Mouse (Mus musculus) layer of hippocampus, postnatal 25 days (tissue): ENCODE results near the gene Lrrc42. TPM values are rescaled to one million over a fixed set of nuclear protein-coding genes. Genes with fewer than 3 reads are reported as not detected.

Experiments
- DNase-seq, 2 experiments: peaks; one replicate each; pipeline ENCODE4 v3.0.0; 2022; ENCODE audit warnings: mixed read lengths in 2 of 2, low spot score in 1 of 2; ENCODE audit errors: extremely low spot score in 1 of 2
- total RNA-seq, 2 experiments: library from RNA; stranded (reverse); gene quantifications; 2 replicates each; pipeline ENCODE4 v1.2.3; 2021

The Lrrc42 gene
- total RNA-seq, 2 experiments from 2014 or later = 33.2 to 40.4 TPM

DNA sequence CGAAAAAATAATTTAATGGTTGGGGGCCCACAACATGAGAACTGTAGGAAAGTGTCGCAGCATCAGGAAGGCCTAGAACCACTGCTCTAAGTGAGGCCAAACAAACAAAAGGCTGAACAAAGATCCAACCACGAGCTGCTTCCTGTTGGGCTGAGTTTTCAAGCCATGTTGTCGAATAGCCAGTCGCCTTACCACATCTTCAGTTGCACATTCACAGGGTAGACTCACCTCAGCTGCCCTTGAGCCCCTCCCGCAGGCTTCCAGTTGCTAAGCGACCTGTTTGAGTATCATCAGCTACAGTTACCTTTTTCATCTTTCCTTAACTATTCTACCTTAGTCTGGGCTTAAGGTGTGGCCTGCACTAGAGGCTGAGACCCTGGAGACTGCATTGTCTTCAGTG lies 50.3 kb downstream of the Lrrc42 start:
- no peak for DNase-seq

DNA sequence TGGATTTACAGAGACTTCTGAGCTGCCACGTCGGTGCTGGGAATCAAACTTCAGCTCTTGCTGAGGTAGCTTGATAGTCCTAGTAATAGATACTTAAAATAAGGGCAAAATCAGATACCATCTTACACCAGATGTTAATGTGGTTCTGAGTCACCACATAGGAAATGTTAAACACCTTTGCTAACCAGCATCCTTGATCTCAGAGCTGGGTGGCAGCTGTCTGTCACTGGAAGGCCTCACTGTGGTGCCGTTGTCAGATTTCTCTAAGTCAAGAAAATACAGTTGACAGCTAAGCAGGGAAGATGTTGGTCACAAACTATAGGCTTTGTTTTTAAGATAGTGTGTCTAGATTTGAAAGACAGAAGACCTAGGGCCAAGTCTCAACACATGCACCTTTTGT lies 51.6 kb downstream of the Lrrc42 start:
- no peak for DNase-seq

DNA sequence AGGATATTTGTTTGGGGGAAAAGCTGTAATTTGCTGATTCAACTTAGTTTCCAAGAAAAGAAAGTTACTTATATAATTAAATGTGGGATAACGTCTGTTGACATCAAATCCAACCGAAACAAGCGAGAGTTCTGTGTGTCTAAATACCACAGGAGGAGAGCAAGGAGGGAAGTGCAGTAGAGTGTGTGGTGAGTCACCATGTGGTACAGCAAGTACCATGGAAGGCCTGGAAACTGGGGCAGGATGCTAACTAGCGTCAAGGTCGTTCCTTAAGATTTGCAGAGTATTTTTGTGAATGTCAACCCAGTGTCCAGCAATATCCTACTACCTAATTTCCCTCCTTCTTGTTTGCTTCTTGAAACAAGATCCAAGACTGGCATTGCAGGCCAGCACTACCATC lies 55.3 kb downstream of the Lrrc42 start:
- no peak for DNase-seq

DNA sequence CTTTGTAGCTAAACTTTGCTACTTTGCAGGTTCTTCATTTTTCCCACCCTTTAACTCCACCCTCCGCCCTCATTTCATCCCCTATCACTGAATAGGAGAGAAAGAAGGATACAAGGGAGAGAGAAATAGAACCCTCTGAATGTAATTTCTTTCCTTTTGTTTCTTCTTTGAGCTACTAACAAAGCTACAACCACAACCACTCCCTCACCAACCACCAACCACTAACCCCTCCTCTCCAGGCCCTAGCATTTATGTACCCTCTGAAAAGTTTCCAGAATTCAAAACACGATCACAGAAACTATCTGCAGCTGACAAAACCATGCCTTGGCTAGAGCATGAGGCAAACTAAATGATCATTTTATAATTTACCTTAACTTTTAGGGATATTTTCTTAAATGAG lies 56.9 kb downstream of the Lrrc42 start:
- DNase-seq = no peak

DNA sequence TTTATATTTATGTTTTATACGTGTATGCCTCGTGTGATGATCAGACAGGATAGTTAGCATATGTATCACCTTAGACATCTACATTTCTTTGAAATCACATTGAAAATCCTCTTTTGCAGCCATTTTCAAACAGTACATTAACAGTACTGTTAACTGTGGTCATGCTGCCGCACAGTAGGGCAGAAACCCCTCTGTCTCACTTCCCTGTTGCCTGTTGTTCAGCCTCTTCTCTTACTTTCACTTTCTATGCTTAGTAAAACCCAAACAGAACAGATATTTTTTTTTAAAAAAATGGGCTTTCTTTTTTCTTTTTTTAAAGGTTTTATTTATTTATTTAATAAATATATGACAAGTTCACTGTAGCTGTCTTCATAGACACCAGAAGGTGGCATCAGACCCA lies 59.5 kb downstream of the Lrrc42 start:
- no peak for DNase-seq

DNA sequence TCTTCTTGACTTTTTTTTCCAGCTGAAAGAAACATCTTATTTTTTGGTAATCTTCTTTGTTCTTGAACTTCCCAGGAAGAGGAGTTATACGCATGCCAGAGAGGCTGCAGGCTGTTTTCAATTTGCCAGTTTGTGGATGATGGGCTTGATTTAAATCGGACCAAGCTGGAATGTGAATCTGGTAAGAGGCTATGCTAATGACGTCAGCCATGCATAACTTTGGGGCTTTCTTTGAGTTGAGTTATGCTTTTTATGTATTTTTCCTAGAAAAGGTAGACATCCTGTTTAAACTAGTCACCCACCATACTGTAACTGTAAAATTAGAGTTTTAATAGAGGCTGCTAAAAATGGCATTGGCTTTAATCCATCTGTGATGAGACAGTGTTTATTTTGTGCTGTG lies 67.6 kb downstream of the Lrrc42 start:
- no peak for DNase-seq

Other genes starting within 250 kb of the Lrrc42 start
- 10 to 100 TPM; 58.7 to 60.6 TPM for gene Mrpl37, start 186.7 kb downstream of the Lrrc42 start, total RNA-seq
- gene Cyb5rl, start 186.5 kb downstream of the Lrrc42 start, total RNA-seq = 1 to 10 TPM; 5.8 to 6.6 TPM
- gene Cdcp2, start 156.6 kb downstream of the Lrrc42 start, total RNA-seq = not detected
- 100 to 1,000 TPM; 200 to 222 TPM for gene Tmem59, start 75.1 kb downstream of the Lrrc42 start, total RNA-seq
- 10 to 100 TPM; 18.6 to 20.1 TPM for gene Tceanc2, start 74.4 kb downstream of the Lrrc42 start, total RNA-seq
- gene Ldlrad1, start 44.4 kb downstream of the Lrrc42 start, total RNA-seq = not detected
- gene Hspb11, start 61 bp upstream of the Lrrc42 start, total RNA-seq = 10 to 100 TPM; 24.0 to 25.9 TPM
- gene Dio1, start 53.6 kb upstream of the Lrrc42 start, total RNA-seq = not detected
- 10 to 100 TPM; 52.4 to 55.0 TPM for gene Yipf1, start 60.8 kb upstream of the Lrrc42 start, total RNA-seq
- gene Ndc1, start 114.3 kb upstream of the Lrrc42 start, total RNA-seq = 10 to 100 TPM; 12.2 to 13.1 TPM
- gene Glis1, start 181.1 kb upstream of the Lrrc42 start, total RNA-seq = 1 to 10 TPM in 1 of 2 experiments, under 1 TPM in 1; 0.44 to 1.2 TPM